Comparison of ENCODE assay signal across 12 mouse cellular contexts in the genomic region with DNA sequence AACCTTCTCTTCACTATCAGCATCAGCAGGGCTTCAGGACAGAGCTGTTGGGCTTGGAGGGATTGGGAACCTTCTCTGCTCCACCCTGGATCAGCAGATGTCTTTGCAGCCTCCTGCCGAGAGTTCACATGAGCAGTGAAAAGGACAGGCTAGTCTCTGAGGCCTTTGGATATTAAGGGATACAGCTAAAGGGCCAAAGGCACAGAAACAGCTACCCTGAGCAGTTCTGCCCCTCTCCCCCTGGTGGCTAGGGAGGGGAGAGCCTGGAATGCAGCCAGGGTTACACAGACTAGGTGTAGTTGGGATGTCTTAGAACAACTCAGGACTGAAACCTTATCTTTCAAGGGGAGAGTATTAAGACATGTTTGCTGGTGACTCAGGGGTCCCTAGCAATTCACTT. TPM values are rescaled to one million over a fixed set of nuclear protein-coding genes. Genes with fewer than 3 reads are reported as not detected.
A peak's percentile ranks its signal among the peaks of the same experiment; 100 is the strongest.
DNase-seq lines count a peak whose midpoint lies in the region; ATAC-seq and TF ChIP-seq lines count a peak whose summit lies in the region.
"Had no signal": no experiment of that assay in that cellular context is flagged by ENCODE, and none has a peak within 500 bp of the region (broad histone marks: within the 10 kb centered on the region; RNA-seq: fewer than 3 reads in every experiment).

No protein-coding gene starts in this region.

- no peak overlapping the region for H3K4me3 ChIP-seq in forebrain, postnatal 0 days (ENCODE audit: low read depth, low read length)
- H3K4me3 ChIP-seq in forebrain, embryonic 10.5 days = no peak overlapping the region; the same call in 1 of the 2 replicates
- no peak overlapping the region for H3K4me3 ChIP-seq in limb, embryonic 11.5 days (ENCODE audit: low read depth, low read length)
- no peak overlapping the region for H3K4me3 ChIP-seq in limb, embryonic 10.5 days
- H3K4me3 ChIP-seq in ES-Bruce4 (ENCODE audit: low read depth, low read length) = no peak overlapping the region
- H3K4me3 ChIP-seq in cortical plate, adult 2 months (ENCODE audit: insufficient read depth, low read length) = no peak overlapping the region
- H3K4me3 ChIP-seq: erythroblast, embryonic 14.5 days; megakaryocyte, embryonic 14.5 days had no signal

- no peak for TF ChIP-seq POLR2A in ES-Bruce4 (IDR thresholded peaks at IDR 0.05; ENCODE audit: insufficient read depth, low read length)
- no peak for TF ChIP-seq POLR2A in cortical plate, adult 2 months (IDR thresholded peaks at IDR 0.05; ENCODE audit: extremely low read depth, insufficient read depth, low read length)

- no peaks in the 10 kb centered on the region for H3K27me3 ChIP-seq in forebrain, postnatal 0 days (ENCODE audit: insufficient read depth, low read length)
- no peaks in the 10 kb centered on the region for H3K27me3 ChIP-seq in forebrain, embryonic 10.5 days (ENCODE audit: poor library complexity, severe bottlenecking)
- H3K27me3 ChIP-seq in limb, embryonic 11.5 days (ENCODE audit: control insufficient read depth, insufficient read depth, low read length) = no peaks in the 10 kb centered on the region
- no peaks in the 10 kb centered on the region for H3K27me3 ChIP-seq in limb, embryonic 10.5 days (ENCODE audit: low read depth, poor library complexity, severe bottlenecking)
- no peaks in the 10 kb centered on the region for H3K27me3 ChIP-seq in ES-Bruce4 (ENCODE audit: control insufficient read depth, insufficient read depth, low read length, poor library complexity, severe bottlenecking)
- H3K27me3 ChIP-seq: megakaryocyte, embryonic 14.5 days; Patski had no signal

- peak; percentile 50 for TF ChIP-seq CTCF in forebrain, postnatal 0 days (IDR thresholded peaks at IDR 0.05; ENCODE audit: low read depth)
- TF ChIP-seq CTCF in ES-Bruce4 (IDR thresholded peaks at IDR 0.05; ENCODE audit: low read depth, low read length) = peak; percentile 64
- TF ChIP-seq CTCF in cortical plate, adult 2 months (IDR thresholded peaks at IDR 0.05; ENCODE audit: extremely low read depth, insufficient read depth, low read length) = peak; percentile 32; the same call in 1 of the 2 replicates

- no peak for DNase-seq in forebrain, postnatal 0 days
- no peak for DNase-seq in forebrain, embryonic 10.5 days (ENCODE audit: extremely low spot score, low spot score)
- DNase-seq in limb, embryonic 11.5 days (ENCODE audit: low spot score) = peak; percentile 55
- no peak for DNase-seq in limb, embryonic 10.5 days (ENCODE audit: low spot score)
- no peak for DNase-seq in layer of hippocampus, adult 11-12 months (ENCODE audit: low spot score)
- DNase-seq in layer of hippocampus, postnatal 25 days (ENCODE audit: extremely low spot score in 1 of 2, low spot score in 1 of 2) = no peak

- peaks cover 12% of the 10 kb centered on the region for H3K4me1 ChIP-seq in forebrain, postnatal 0 days (ENCODE audit: insufficient read depth)
- H3K4me1 ChIP-seq in forebrain, embryonic 10.5 days = peaks cover 51% of the 10 kb centered on the region
- peaks cover 10% of the 10 kb centered on the region for H3K4me1 ChIP-seq in limb, embryonic 11.5 days (ENCODE audit: control insufficient read depth, insufficient read depth, low read length)
- peaks cover 35% of the 10 kb centered on the region for H3K4me1 ChIP-seq in limb, embryonic 10.5 days
- H3K4me1 ChIP-seq in ES-Bruce4 (ENCODE audit: control insufficient read depth, insufficient read depth, low read length) = peaks cover 7% of the 10 kb centered on the region
- H3K4me1 ChIP-seq in cortical plate, adult 2 months (ENCODE audit: control insufficient read depth, insufficient read depth, low read length) = peaks cover 2% of the 10 kb centered on the region; the same call in 1 of the 2 replicates

- H3K27ac ChIP-seq in forebrain, postnatal 0 days (ENCODE audit: low read depth, low read length) = no peak overlapping the region
- no peak overlapping the region for H3K27ac ChIP-seq in forebrain, embryonic 10.5 days
- H3K27ac ChIP-seq in limb, embryonic 11.5 days (replicated peaks; ENCODE audit: low read depth, low read length) = no peak overlapping the region
- H3K27ac ChIP-seq in limb, embryonic 10.5 days = no peak overlapping the region
- no peak overlapping the region for H3K27ac ChIP-seq in ES-Bruce4 (ENCODE audit: insufficient read depth, low read length)
- no peak overlapping the region for H3K27ac ChIP-seq in cortical plate, adult 2 months (ENCODE audit: insufficient read depth, low read length)

- TF ChIP-seq EP300 in ES-Bruce4 (IDR thresholded peaks at IDR 0.05; ENCODE audit: insufficient read depth, low read depth, low read length) = no peak

- no peak overlapping the region for H3K9ac ChIP-seq in forebrain, postnatal 0 days
- no peak overlapping the region for H3K9ac ChIP-seq in limb, embryonic 11.5 days (ENCODE audit: low read length)
- H3K9ac ChIP-seq in ES-Bruce4 (ENCODE audit: low read depth, poor library complexity, severe bottlenecking) = no peak overlapping the region

- no peak for ATAC-seq in forebrain, postnatal 0 days
- ATAC-seq in limb, embryonic 11.5 days (ENCODE audit: insufficient number of reproducible peaks, low FRiP score, low TSS enrichment, low read depth) = no peak
- ATAC-seq: intestine, embryonic 16.5 days; Patski had no signal

- WGBS in forebrain, postnatal 0 days = 72% methylated on average over 1 of the region's 1 CpGs
- 64% methylated on average over 1 of the region's 1 CpGs for WGBS in forebrain, embryonic 10.5 days
- WGBS in limb, embryonic 11.5 days = 44% methylated on average over 1 of the region's 1 CpGs
- 69% methylated on average over 1 of the region's 1 CpGs for WGBS in limb, embryonic 10.5 days

- peaks cover 28% of the 10 kb centered on the region for H3K36me3 ChIP-seq in forebrain, postnatal 0 days (ENCODE audit: insufficient read depth)
- peaks cover 43% of the 10 kb centered on the region for H3K36me3 ChIP-seq in forebrain, embryonic 10.5 days (replicated peaks)
- no peaks in the 10 kb centered on the region for H3K36me3 ChIP-seq in limb, embryonic 11.5 days (ENCODE audit: control insufficient read depth, insufficient read depth, low read length)
- peaks cover 46% of the 10 kb centered on the region for H3K36me3 ChIP-seq in limb, embryonic 10.5 days
- H3K36me3 ChIP-seq in ES-Bruce4 (ENCODE audit: control insufficient read depth, insufficient read depth, low read length, poor library complexity, severe bottlenecking) = peaks cover 16% of the 10 kb centered on the region

- no peak overlapping the region for H3K4me2 ChIP-seq in forebrain, postnatal 0 days (ENCODE audit: low read depth)
- no peak overlapping the region for H3K4me2 ChIP-seq in limb, embryonic 11.5 days (ENCODE audit: low read depth, severe bottlenecking)

- no peaks in the 10 kb centered on the region for H3K9me3 ChIP-seq in forebrain, postnatal 0 days (ENCODE audit: low read length)
- H3K9me3 ChIP-seq in forebrain, embryonic 10.5 days = no peaks in the 10 kb centered on the region
- no peaks in the 10 kb centered on the region for H3K9me3 ChIP-seq in limb, embryonic 11.5 days (ENCODE audit: control insufficient read depth, low read length)
- H3K9me3 ChIP-seq in limb, embryonic 10.5 days (replicated peaks) = no peaks in the 10 kb centered on the region
- H3K9me3 ChIP-seq in ES-Bruce4 (replicated peaks; ENCODE audit: control insufficient read depth, insufficient read depth, low read length, poor library complexity, severe bottlenecking) = no peaks in the 10 kb centered on the region
- H3K9me3 ChIP-seq: megakaryocyte, embryonic 14.5 days had no signal

RNA-seq across cellular contexts. Expression of gene Gpr84, which starts 10.7 kb away (rescaled TPM):
- total RNA-seq in forebrain, postnatal 0 days (2014; rRNA removed) = 0.29 and 0.54 TPM in 2 replicates
- 0.31 and 0.33 TPM in 2 replicates for polyA plus RNA-seq in forebrain, postnatal 0 days (2015; fragmentation: Nextera tagmentation; extraction: Ambion mirVana)
- polyA plus RNA-seq in forebrain, embryonic 10.5 days (2016; fragmentation: Nextera tagmentation; extraction: Ambion mirVana) = 0.14 and 0.36 TPM in 2 replicates
- polyA plus RNA-seq in limb, embryonic 11.5 days (2014; fragmentation: Nextera tagmentation; extraction: Ambion mirVana) = 0.31 TPM in 1 of 2 replicates, not detected in the other
- polyA plus RNA-seq in limb, embryonic 10.5 days (2016; fragmentation: Nextera tagmentation; extraction: Ambion mirVana) = 0.28 and 0.30 TPM in 2 replicates
- not detected in 2 replicates for polyA plus RNA-seq in ES-Bruce4 (2011; ENCODE audit: insufficient read depth, insufficient read length, low read depth, missing spikeins)
- 0.98 and 1.2 TPM in 2 replicates for polyA plus RNA-seq in cortical plate, adult 2 months (2012; rRNA removed)
- total RNA-seq in layer of hippocampus, postnatal 25 days (2021) = 1 to 10 TPM in 1 of 2 experiments, under 1 TPM in 1; 0.66 to 1.1 TPM
- polyA plus RNA-seq: erythroblast, embryonic 14.5 days; Patski had no signal

RNA-seq across cellular contexts. Expression of gene Zfp385a, which starts 18.8 kb away (rescaled TPM):
- 11.6 and 13.0 TPM in 2 replicates for total RNA-seq in forebrain, postnatal 0 days (2014; rRNA removed)
- polyA plus RNA-seq in forebrain, postnatal 0 days (2015; fragmentation: Nextera tagmentation; extraction: Ambion mirVana) = 20.5 and 21.3 TPM in 2 replicates
- polyA plus RNA-seq in forebrain, embryonic 10.5 days (2016; fragmentation: Nextera tagmentation; extraction: Ambion mirVana) = 23.1 and 23.6 TPM in 2 replicates
- polyA plus RNA-seq in limb, embryonic 11.5 days (2014; fragmentation: Nextera tagmentation; extraction: Ambion mirVana) = 19.2 and 22.9 TPM in 2 replicates
- 22.1 and 22.8 TPM in 2 replicates for polyA plus RNA-seq in limb, embryonic 10.5 days (2016; fragmentation: Nextera tagmentation; extraction: Ambion mirVana)
- polyA plus RNA-seq in ES-Bruce4 (2011; ENCODE audit: insufficient read depth, insufficient read length, low read depth, missing spikeins) = 26.8 and 29.6 TPM in 2 replicates
- 42.3 and 45.2 TPM in 2 replicates for polyA plus RNA-seq in cortical plate, adult 2 months (2012; rRNA removed)
- total RNA-seq in layer of hippocampus, postnatal 25 days (2021) = 10 to 100 TPM; 40.7 to 45.0 TPM

RNA-seq across cellular contexts. Expression of gene Itga5, which starts 45.5 kb away (rescaled TPM):
- total RNA-seq in forebrain, postnatal 0 days (2014; rRNA removed) = 2.2 and 3.2 TPM in 2 replicates
- 2.9 and 3.5 TPM in 2 replicates for polyA plus RNA-seq in forebrain, postnatal 0 days (2015; fragmentation: Nextera tagmentation; extraction: Ambion mirVana)
- 22.8 and 25.6 TPM in 2 replicates for polyA plus RNA-seq in forebrain, embryonic 10.5 days (2016; fragmentation: Nextera tagmentation; extraction: Ambion mirVana)
- 28.6 and 31.7 TPM in 2 replicates for polyA plus RNA-seq in limb, embryonic 11.5 days (2014; fragmentation: Nextera tagmentation; extraction: Ambion mirVana)
- 33.5 and 36.6 TPM in 2 replicates for polyA plus RNA-seq in limb, embryonic 10.5 days (2016; fragmentation: Nextera tagmentation; extraction: Ambion mirVana)
- 35.6 and 39.5 TPM in 2 replicates for polyA plus RNA-seq in ES-Bruce4 (2011; ENCODE audit: insufficient read depth, insufficient read length, low read depth, missing spikeins)
- polyA plus RNA-seq in cortical plate, adult 2 months (2012; rRNA removed) = 2.4 and 3.8 TPM in 2 replicates
- 1 to 10 TPM; 1.4 to 2.4 TPM for total RNA-seq in layer of hippocampus, postnatal 25 days (2021)

RNA-seq across cellular contexts. Expression of gene Copz1, which starts 48.6 kb away (rescaled TPM):
- total RNA-seq in forebrain, postnatal 0 days (2014; rRNA removed) = 120 and 147 TPM in 2 replicates
- polyA plus RNA-seq in forebrain, postnatal 0 days (2015; fragmentation: Nextera tagmentation; extraction: Ambion mirVana) = 209 and 217 TPM in 2 replicates
- 279 and 280 TPM in 2 replicates for polyA plus RNA-seq in forebrain, embryonic 10.5 days (2016; fragmentation: Nextera tagmentation; extraction: Ambion mirVana)
- polyA plus RNA-seq in limb, embryonic 11.5 days (2014; fragmentation: Nextera tagmentation; extraction: Ambion mirVana) = 320 and 334 TPM in 2 replicates
- polyA plus RNA-seq in limb, embryonic 10.5 days (2016; fragmentation: Nextera tagmentation; extraction: Ambion mirVana) = 305 and 309 TPM in 2 replicates
- polyA plus RNA-seq in ES-Bruce4 (2011; ENCODE audit: insufficient read depth, insufficient read length, low read depth, missing spikeins) = 140 and 145 TPM in 2 replicates
- polyA plus RNA-seq in cortical plate, adult 2 months (2012; rRNA removed) = 140 and 148 TPM in 2 replicates
- 100 to 1,000 TPM; 101 to 105 TPM for total RNA-seq in layer of hippocampus, postnatal 25 days (2021)
